In genomic region chr12:117545277-117545676, GRCm38 (mm10) we compare ENCODE assay signal across 19 mouse cellular contexts. TPM values are rescaled to one million over a fixed set of nuclear protein-coding genes. Genes with fewer than 3 reads are reported as not detected.
A peak's percentile ranks its signal among the peaks of the same experiment; 100 is the strongest.
DNase-seq lines count a peak whose midpoint lies in the region; ATAC-seq and TF ChIP-seq lines count a peak whose summit lies in the region.
"Had no signal": no experiment of that assay in that cellular context is flagged by ENCODE, and none has a peak within 500 bp of the region (broad histone marks: within the 10 kb centered on the region; RNA-seq: fewer than 3 reads in every experiment).

No protein-coding gene starts in this region.

- no peak for TF ChIP-seq POLR2A in small intestine, adult 2 months (IDR thresholded peaks at IDR 0.05; ENCODE audit: low read depth, low read length)

- no peaks in the 10 kb centered on the region for H3K9me3 ChIP-seq in intestine, embryonic 15.5 days
- no peaks in the 10 kb centered on the region for H3K9me3 ChIP-seq in lung, embryonic 15.5 days
- H3K9me3 ChIP-seq in heart, embryonic 10.5 days: no peaks in the 10 kb centered on the region
- H3K9me3 ChIP-seq: forebrain, embryonic 12.5 days; limb, embryonic 10.5 days; midbrain, embryonic 10.5 days had no signal

- H3K4me1 ChIP-seq in intestine, embryonic 15.5 days (replicated peaks): no peaks in the 10 kb centered on the region
- peaks cover 5% of the 10 kb centered on the region; the same call in 1 of the 2 replicates for H3K4me1 ChIP-seq in lung, embryonic 15.5 days
- H3K4me1 ChIP-seq in small intestine, adult 2 months (ENCODE audit: control insufficient read depth, insufficient read depth, insufficient read length, low read length): no peaks in the 10 kb centered on the region; the same call in 1 of the 2 replicates
- 0 out of 2 replicates have a peak, but pooled peaks cover 4% of the 10 kb centered on the region for H3K4me1 ChIP-seq in heart, embryonic 10.5 days
- H3K4me1 ChIP-seq: forebrain, embryonic 12.5 days; limb, embryonic 10.5 days; midbrain, embryonic 10.5 days had no signal

- no peak overlapping the region for H3K9ac ChIP-seq in intestine, embryonic 15.5 days
- no peak overlapping the region for H3K9ac ChIP-seq in lung, embryonic 15.5 days
- H3K9ac ChIP-seq: forebrain, embryonic 12.5 days; hindbrain, embryonic 14.5 days had no signal

- H3K4me3 ChIP-seq in intestine, embryonic 15.5 days (replicated peaks): no peak overlapping the region
- no peak overlapping the region for H3K4me3 ChIP-seq in lung, embryonic 15.5 days
- no peak overlapping the region for H3K4me3 ChIP-seq in small intestine, adult 2 months (ENCODE audit: low read depth, low read length)
- no peak overlapping the region for H3K4me3 ChIP-seq in heart, embryonic 10.5 days
- H3K4me3 ChIP-seq: forebrain, embryonic 12.5 days; gastrocnemius, adult 2 months; layer of hippocampus, adult 2 months; limb, embryonic 10.5 days; midbrain, embryonic 10.5 days had no signal

- TF ChIP-seq CTCF in small intestine, adult 2 months (IDR thresholded peaks at IDR 0.05; ENCODE audit: extremely low read depth, insufficient read length, insufficient replicate concordance, low read depth, low read length): no peak

- H3K27ac ChIP-seq in intestine, embryonic 15.5 days: peak overlapping the region; percentile 27; the same call in 1 of the 2 replicates
- 0 out of 2 replicates have a peak overlapping the region, but pooled peaks have one; percentile 27 for H3K27ac ChIP-seq in lung, embryonic 15.5 days
- peak overlapping the region; percentile 33; the same call in 1 of the 2 replicates for H3K27ac ChIP-seq in small intestine, adult 2 months (ENCODE audit: insufficient read depth, low read depth, low read length)
- H3K27ac ChIP-seq in heart, embryonic 10.5 days: no peak overlapping the region
- H3K27ac ChIP-seq: forebrain, embryonic 12.5 days; gastrocnemius, adult 2 months; hindbrain, embryonic 14.5 days; layer of hippocampus, adult 2 months; limb, embryonic 10.5 days; macrophage; midbrain, embryonic 10.5 days had no signal

- H3K27me3 ChIP-seq in intestine, embryonic 15.5 days (replicated peaks): no peaks in the 10 kb centered on the region
- no peaks in the 10 kb centered on the region for H3K27me3 ChIP-seq in lung, embryonic 15.5 days
- H3K27me3 ChIP-seq in small intestine, adult 2 months (ENCODE audit: control insufficient read depth, insufficient read depth, low read length): no peaks in the 10 kb centered on the region
- no peaks in the 10 kb centered on the region for H3K27me3 ChIP-seq in heart, embryonic 10.5 days (ENCODE audit: insufficient read depth, poor library complexity, severe bottlenecking)
- H3K27me3 ChIP-seq: forebrain, embryonic 12.5 days had no signal

- DNase-seq in large intestine, adult 2 months (ENCODE audit: low read depth, low spot score): peak; percentile 86
- no peak for DNase-seq in ovary, postnatal 14 days (ENCODE audit: low spot score)
- DNase-seq in heart, embryonic 10.5 days (ENCODE audit: low spot score): no peak
- no peak for DNase-seq in testis, postnatal 14 days (ENCODE audit: low spot score)
- DNase-seq: cerebellum, adult 8-10 months; gastrocnemius, adult 2 months; heart, adult 11 months; heart, postnatal 36 days; kidney, adult 18-20 months; kidney, postnatal 10 days had no signal

- H3K36me3 ChIP-seq in intestine, embryonic 15.5 days: no peaks in the 10 kb centered on the region
- H3K36me3 ChIP-seq in lung, embryonic 15.5 days: no peaks in the 10 kb centered on the region
- H3K36me3 ChIP-seq in small intestine, adult 2 months (ENCODE audit: control insufficient read depth, insufficient read depth, low read length): no peaks in the 10 kb centered on the region; the same call in 1 of the 2 replicates
- no peaks in the 10 kb centered on the region for H3K36me3 ChIP-seq in heart, embryonic 10.5 days
- H3K36me3 ChIP-seq: forebrain, embryonic 12.5 days; limb, embryonic 10.5 days; midbrain, embryonic 10.5 days had no signal

- 59% methylated on average over 6 of the region's 6 CpGs for WGBS in intestine, embryonic 15.5 days
- 29% methylated on average over 6 of the region's 6 CpGs for WGBS in large intestine, adult 2 months
- WGBS in lung, embryonic 15.5 days: 48% methylated on average over 6 of the region's 6 CpGs
- 29% methylated on average over 6 of the region's 6 CpGs for WGBS in small intestine, adult 2 months
- WGBS in heart, embryonic 10.5 days: 75% methylated on average over 6 of the region's 6 CpGs

- H3K4me2 ChIP-seq in intestine, embryonic 15.5 days (replicated peaks): no peak overlapping the region
- peak overlapping the region; percentile 11; the same call in 1 of the 2 replicates for H3K4me2 ChIP-seq in lung, embryonic 15.5 days
- H3K4me2 ChIP-seq: forebrain, embryonic 12.5 days; hindbrain, embryonic 14.5 days had no signal

- ATAC-seq in intestine, embryonic 15.5 days: peak; percentile 93
- peak; percentile 76 for ATAC-seq in lung, embryonic 15.5 days (ENCODE audit: borderline replicate concordance, extremely low read depth, low FRiP score, low TSS enrichment)

RNA-seq across cellular contexts. Expression of gene Rapgef5, which starts 29.0 kb away (rescaled TPM):
- polyA plus RNA-seq in intestine, embryonic 15.5 days (2015; fragmentation: Nextera tagmentation; extraction: Ambion mirVana): 9.8 and 10.2 TPM in 2 replicates
- 5.2 and 7.9 TPM in 2 replicates for polyA plus RNA-seq in large intestine, adult 2 months (2012; rRNA removed)
- 23.5 and 25.3 TPM in 2 replicates for polyA plus RNA-seq in lung, embryonic 15.5 days (2015; fragmentation: Nextera tagmentation; extraction: Ambion mirVana)
- polyA plus RNA-seq in small intestine, adult 2 months (2012; rRNA removed): 2.4 and 4.7 TPM in 2 replicates
- 9.4 and 17.8 TPM in 2 replicates for polyA plus RNA-seq in heart, embryonic 10.5 days (2016; fragmentation: Nextera tagmentation; extraction: Ambion mirVana)
